Mouse (Mus musculus): ENCODE measurements at regions not wholly inside any gene's neighbourhood (a gene's known extent, or its start where the extent isn't known, plus 50 kb on each side); places are given as distances from the start of the nearest gene placed in this dataset.

DNA sequence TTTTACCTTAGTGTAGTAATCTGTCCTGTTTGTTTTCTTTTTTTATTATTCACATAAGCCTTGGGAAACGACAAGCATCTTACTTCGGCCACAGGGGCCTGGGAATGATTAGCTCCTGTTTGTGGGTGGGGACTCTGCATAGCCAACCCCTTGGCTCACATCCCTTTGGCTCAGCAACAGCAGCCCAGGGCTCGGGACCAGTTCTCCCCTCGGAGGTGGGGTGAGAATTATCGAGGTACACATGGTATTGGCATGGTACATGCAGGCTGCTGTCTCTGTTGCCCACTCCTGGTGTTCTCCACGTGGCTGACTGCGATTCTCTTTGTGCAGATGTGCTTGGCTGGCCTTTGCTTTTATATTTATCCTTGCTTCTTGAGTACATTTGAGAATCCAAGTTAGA lies 65.4 kb upstream of the Gm5148 start:
- DNase-seq (ENCODE audit: extremely low spot score, low spot score): no peak

DNA sequence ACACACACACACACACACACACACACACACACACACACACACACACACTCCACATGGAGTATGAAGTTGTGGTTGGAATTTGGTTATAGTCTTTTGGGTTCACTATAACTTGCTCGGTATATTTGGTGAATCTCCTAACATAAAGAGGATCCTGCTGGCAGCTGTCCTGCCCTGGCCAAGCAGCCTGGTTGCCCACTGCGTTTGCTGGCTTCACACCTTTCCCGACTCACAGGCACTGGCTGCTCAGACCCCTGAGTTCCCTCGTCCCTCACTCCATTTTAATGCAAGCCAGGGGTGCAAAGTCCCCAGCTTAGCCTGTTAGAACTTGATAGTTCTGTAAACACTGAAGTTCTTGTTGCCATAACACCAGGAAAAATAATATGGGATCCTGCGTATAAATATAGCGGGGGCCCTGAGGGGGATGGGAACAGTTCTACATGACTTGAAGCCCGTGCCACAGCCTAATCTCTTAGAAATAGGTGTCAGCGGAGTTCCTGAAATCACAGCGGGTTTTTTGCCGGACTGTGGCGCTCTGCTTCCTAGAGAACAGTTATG lies 64.9 kb upstream of the Gm5148 start:
- DNase-seq (ENCODE audit: extremely low spot score, low spot score): no peak

DNA sequence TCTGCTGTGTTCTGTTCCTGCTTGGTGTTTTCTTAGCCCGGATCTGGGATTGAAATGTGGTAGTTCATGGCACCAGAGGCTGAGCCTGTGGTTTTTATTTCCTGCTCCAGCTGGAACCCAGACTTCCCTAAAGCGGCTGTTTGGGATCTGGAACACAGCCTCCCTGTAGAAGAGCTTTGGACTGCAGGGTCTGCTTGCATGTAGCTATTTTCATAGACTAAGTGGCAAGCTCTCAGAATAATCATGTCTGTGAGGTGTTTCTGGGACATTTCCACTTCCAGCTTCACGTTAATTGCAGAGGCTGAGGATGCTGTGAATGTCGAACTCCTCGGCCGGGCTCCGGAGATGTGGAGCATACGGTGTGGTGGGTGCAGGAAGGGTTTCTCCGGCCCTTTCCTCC lies 64.1 kb upstream of the Gm5148 start:
- no peak for DNase-seq (ENCODE audit: extremely low spot score, low spot score)

DNA sequence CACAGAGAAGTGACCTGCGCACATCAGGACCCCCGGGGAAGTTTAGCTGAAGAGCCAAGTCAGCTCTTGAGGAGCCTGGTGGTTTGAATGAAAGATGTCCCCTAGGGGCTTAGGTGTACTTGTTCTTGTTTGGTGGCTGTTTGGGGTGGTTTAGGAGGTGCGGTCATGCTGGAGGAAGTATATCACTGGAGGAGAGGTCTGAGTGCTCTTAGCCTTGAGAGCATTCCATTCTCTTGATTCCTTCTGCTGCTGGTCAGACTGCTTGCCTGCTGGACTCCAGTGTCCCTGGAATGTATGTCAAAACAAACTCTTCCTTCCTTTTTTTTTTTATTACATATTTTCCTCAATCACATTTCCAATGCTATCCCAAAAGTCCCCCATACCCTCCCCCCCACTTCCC lies 62.5 kb upstream of the Gm5148 start:
- no peak for DNase-seq (ENCODE audit: extremely low spot score, low spot score)

DNA sequence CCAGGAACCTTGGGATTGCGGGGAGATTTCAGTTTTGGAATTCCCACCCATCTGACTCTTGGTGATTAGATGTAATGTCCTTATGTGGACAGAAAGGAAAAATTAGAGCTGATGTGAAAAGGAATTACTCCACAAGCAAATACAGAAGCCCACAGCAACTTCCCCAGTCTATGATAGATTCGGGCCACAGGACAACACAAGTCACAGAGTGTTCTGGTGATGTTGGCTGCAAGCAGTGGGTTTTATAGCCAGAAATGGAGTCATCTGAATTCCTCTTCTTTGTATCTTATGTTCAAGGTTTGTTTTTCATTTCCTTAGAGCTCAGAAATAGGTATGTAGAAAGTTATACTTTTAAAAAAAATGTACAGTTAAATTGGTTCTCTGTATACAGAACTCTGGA lies 56.8 kb upstream of the Gm5148 start:
- no peak for DNase-seq (ENCODE audit: extremely low spot score, low spot score)

DNA sequence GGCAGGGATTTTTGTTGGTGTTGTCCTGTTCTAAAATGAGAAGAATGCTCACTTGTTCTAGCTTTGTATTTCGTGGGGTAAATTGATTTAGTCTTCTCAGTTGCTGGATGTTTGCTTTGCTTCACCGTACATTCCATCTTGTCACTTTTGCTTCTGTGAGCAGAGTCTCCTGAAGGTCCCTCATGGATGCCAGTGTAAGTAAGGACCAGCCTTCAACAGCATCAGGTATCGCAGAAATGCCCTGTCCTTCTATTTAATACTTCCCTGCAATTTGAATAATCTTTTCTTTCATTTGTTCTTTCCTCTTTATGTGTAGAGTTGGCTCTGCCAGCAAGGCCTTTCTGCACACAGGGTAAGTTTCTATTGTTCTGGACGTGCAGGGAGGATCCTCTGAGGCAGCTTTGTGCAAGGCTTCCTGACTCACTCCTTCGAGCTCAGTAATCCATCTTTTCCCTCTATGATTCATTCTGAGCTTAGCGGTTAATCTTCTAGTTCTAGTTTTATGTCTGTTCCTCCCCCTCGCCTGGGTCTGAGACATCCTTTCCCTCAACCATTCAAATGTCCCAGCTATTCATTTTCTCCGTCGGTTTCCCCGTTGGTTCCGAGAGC lies 55.7 kb upstream of the Gm5148 start:
- DNase-seq (ENCODE audit: extremely low spot score, low spot score): no peak

DNA sequence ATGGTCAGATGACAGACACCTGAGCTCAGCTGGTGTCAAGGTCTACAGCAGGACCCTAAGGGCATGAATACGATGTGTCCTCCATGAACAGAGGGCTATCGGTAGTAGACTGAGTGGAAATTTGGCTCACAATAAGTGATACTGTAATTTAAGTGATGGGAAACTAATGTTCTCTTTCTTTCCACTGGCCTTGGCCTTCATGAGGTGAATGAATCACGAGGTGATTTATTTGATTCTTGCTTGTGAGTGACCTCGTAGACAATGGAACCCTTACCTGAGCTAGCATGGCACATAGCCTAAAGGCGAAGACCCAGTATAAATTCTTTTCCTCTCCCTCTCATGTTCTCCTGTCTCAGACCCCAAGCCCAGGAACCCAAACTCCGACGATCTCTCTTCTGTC lies 54.1 kb upstream of the Gm5148 start:
- no peak for DNase-seq (ENCODE audit: extremely low spot score, low spot score)

DNA sequence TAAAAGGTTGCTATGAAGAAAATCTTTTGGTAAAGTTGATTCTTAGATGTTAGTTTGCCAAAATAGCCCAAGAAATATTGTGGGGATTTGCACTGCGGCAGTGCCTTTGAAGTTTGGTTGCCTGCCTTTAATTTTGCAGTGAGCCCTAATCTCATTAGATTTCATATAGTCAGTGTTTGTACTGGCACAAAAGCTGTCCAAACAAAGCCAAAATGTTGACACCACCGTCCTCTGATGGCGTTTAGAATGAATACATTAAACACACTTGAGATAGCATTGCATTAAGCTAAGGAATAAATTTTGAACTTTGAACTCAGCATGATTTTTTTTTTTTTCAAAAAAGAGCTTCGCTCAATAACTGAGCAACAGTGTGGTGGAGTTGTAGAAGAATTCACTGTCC lies 51.9 kb upstream of the Gm5148 start:
- no peak for DNase-seq (ENCODE audit: extremely low spot score, low spot score)
